21 mouse cellular contexts compared by ENCODE assay signal in the genomic region with DNA sequence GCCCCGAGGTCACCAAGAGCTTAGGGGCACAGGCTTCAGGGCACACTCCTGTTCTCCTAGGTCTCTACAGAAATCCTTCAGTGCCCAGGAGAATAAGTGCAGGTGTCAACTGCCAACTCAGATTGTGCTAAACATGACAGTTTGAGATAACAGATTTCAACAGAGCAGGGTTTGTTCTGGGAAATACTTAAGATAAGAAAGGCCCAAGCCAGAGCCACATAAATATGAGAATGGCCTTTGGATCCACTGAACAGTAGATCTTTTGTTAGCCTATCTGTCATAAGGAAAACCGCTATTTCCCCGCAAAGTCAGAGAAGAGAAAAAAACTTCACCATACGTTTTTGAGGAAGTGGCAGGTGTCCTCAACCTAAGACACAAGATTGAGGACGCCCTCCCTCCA. TPM values are rescaled to one million over a fixed set of nuclear protein-coding genes. Genes with fewer than 3 reads are reported as not detected.
DNase-seq lines count a peak whose midpoint lies in the region; ATAC-seq and TF ChIP-seq lines count a peak whose summit lies in the region.
"Had no signal": no experiment of that assay in that cellular context is flagged by ENCODE, and none has a peak within 500 bp of the region (broad histone marks: within the 10 kb centered on the region; RNA-seq: fewer than 3 reads in every experiment).

No protein-coding gene starts in this region.

- no peak overlapping the region for H3K4me3 ChIP-seq in liver, postnatal 0 days (ENCODE audit: low read depth, low read length)
- no peak overlapping the region for H3K4me3 ChIP-seq in intestine, embryonic 16.5 days (ENCODE audit: low read length)
- H3K4me3 ChIP-seq: limb, embryonic 10.5 days; liver, embryonic 13.5 days; neural tube, embryonic 15.5 days had no signal

- ATAC-seq in liver, postnatal 0 days: no peak
- peak; percentile 56 for ATAC-seq in intestine, embryonic 16.5 days
- ATAC-seq: activated CD4-positive, CD25-positive, alpha-beta regulatory T cell, adult 4 months; midbrain, embryonic 16.5 days had no signal

- H3K4me2 ChIP-seq in liver, postnatal 0 days (ENCODE audit: low read depth, low read length): no peak overlapping the region
- 0 out of 2 replicates have a peak overlapping the region, but pooled peaks have one; percentile 9 for H3K4me2 ChIP-seq in intestine, embryonic 16.5 days (ENCODE audit: low read depth, low read length)
- H3K4me2 ChIP-seq: hindbrain, embryonic 14.5 days; liver, embryonic 13.5 days; neural tube, embryonic 15.5 days had no signal

- H3K36me3 ChIP-seq in liver, postnatal 0 days (replicated peaks; ENCODE audit: insufficient read depth, low read length): no peaks in the 10 kb centered on the region
- no peaks in the 10 kb centered on the region for H3K36me3 ChIP-seq in intestine, embryonic 16.5 days (ENCODE audit: control insufficient read depth, insufficient read depth, low read length)
- H3K36me3 ChIP-seq: liver, embryonic 13.5 days; neural tube, embryonic 15.5 days had no signal

- H3K27ac ChIP-seq in liver, postnatal 0 days (ENCODE audit: low read depth): no peak overlapping the region
- peak overlapping the region; percentile 81 for H3K27ac ChIP-seq in intestine, embryonic 16.5 days (ENCODE audit: low read length)
- H3K27ac ChIP-seq: hindbrain, embryonic 14.5 days; limb, embryonic 10.5 days; liver, embryonic 13.5 days; neural tube, embryonic 15.5 days had no signal

- no peak for TF ChIP-seq CTCF in liver, postnatal 0 days (IDR thresholded peaks at IDR 0.05; ENCODE audit: low read depth)

- H3K9me3 ChIP-seq in liver, postnatal 0 days (ENCODE audit: low read length): no peaks in the 10 kb centered on the region
- no peaks in the 10 kb centered on the region for H3K9me3 ChIP-seq in intestine, embryonic 16.5 days (ENCODE audit: control insufficient read depth, low read length)
- H3K9me3 ChIP-seq: limb, embryonic 10.5 days; liver, embryonic 13.5 days; neural tube, embryonic 15.5 days had no signal

- no peaks in the 10 kb centered on the region for H3K27me3 ChIP-seq in liver, postnatal 0 days (ENCODE audit: insufficient read depth, low read length)
- no peaks in the 10 kb centered on the region for H3K27me3 ChIP-seq in intestine, embryonic 16.5 days (replicated peaks; ENCODE audit: control insufficient read depth, insufficient read depth, low read length)
- H3K27me3 ChIP-seq: liver, embryonic 13.5 days; neural tube, embryonic 15.5 days had no signal

- DNase-seq in liver, postnatal 0 days: no peak
- no peak for DNase-seq in liver
- DNase-seq in thymus, postnatal 14 days: peak; percentile 14
- no peak for DNase-seq in thymus, postnatal 10 days (ENCODE audit: low spot score in 2 of 2)
- no peak for DNase-seq in cerebellum, adult 9-11 months
- no peak for DNase-seq in spleen, postnatal 14 days (ENCODE audit: low spot score in 2 of 2)
- DNase-seq: adrenal gland, postnatal 14 days; cerebellum, adult 11-12 months; cerebellum, postnatal 25 days; liver, embryonic 13.5 days had no signal

- H3K4me1 ChIP-seq in liver, postnatal 0 days (ENCODE audit: insufficient read depth): peaks cover 24% of the 10 kb centered on the region
- H3K4me1 ChIP-seq in intestine, embryonic 16.5 days (ENCODE audit: control insufficient read depth, insufficient read depth, low read length): peaks cover 26% of the 10 kb centered on the region

- peak; percentile 71; the same call in 1 of the 2 replicates for TF ChIP-seq EP300 in liver, postnatal 0 days (IDR thresholded peaks at IDR 0.05; ENCODE audit: low read depth)

- H3K9ac ChIP-seq in liver, postnatal 0 days (replicated peaks): no peak overlapping the region
- H3K9ac ChIP-seq in intestine, embryonic 16.5 days (ENCODE audit: low read depth, low read length): no peak overlapping the region
- H3K9ac ChIP-seq: hindbrain, embryonic 14.5 days; neural tube, embryonic 15.5 days had no signal

- WGBS in liver, postnatal 0 days (ENCODE audit: insufficient replicate concordance): 63% methylated on average over 5 of the region's 5 CpGs
- WGBS in intestine, embryonic 16.5 days: 61% methylated on average over 5 of the region's 5 CpGs

RNA-seq across cellular contexts. Expression of gene Qsox2, which starts 3.1 kb away (rescaled TPM):
- 3.7 and 4.1 TPM in 2 replicates for polyA plus RNA-seq in liver, postnatal 0 days (2015; fragmentation: Nextera tagmentation; extraction: Ambion mirVana)
- 23.8 and 25.1 TPM in 2 replicates for polyA plus RNA-seq in intestine, embryonic 16.5 days (2015; fragmentation: Nextera tagmentation; extraction: Ambion mirVana)

RNA-seq across cellular contexts. Expression of gene Lhx3, which starts 26.2 kb away (rescaled TPM):
- not detected in 2 replicates for polyA plus RNA-seq in liver, postnatal 0 days (2015; fragmentation: Nextera tagmentation; extraction: Ambion mirVana)
- 0.09 TPM in 1 of 2 replicates, not detected in the other for polyA plus RNA-seq in intestine, embryonic 16.5 days (2015; fragmentation: Nextera tagmentation; extraction: Ambion mirVana)
- polyA plus RNA-seq: activated CD4-positive, CD25-positive, alpha-beta regulatory T cell, adult 4 months; forebrain, embryonic 11.5 days; kidney, embryonic 16.5 days; limb, embryonic 10.5 days; liver, embryonic 13.5 days; lung, embryonic 16.5 days; midbrain, embryonic 16.5 days; spleen, adult 2 months; stomach, embryonic 16.5 days had no signal
